Mouse (Mus musculus) midbrain, embryonic 14.5 days (tissue): ENCODE measurements around the gene Angpt4. TPM values are rescaled to one million over a fixed set of nuclear protein-coding genes. Genes with fewer than 3 reads are reported as not detected.

ENCODE experiments used
- ATAC-seq: fragments of 200-750 bp; cut with Nextera tagmentation; 2 replicates; pipeline ENCODE4 v1.8.0; 2017; ENCODE audit warnings: moderate number of reproducible peaks, moderate library complexity; ENCODE audit not compliant: low FRiP score, low TSS enrichment
- DNase-seq: peaks from one replicate; pipeline ENCODE4 v3.0.0-alpha.2; 2015
- H3K27ac ChIP-seq: fragments of 300-500 bp; sonication (generic); replicated peaks from 2 replicates; pipeline ENCODE4 v1.5.1; 2014; ENCODE audit warnings: mild to moderate bottlenecking, low read depth, low read length, moderate library complexity
- H3K27me3 ChIP-seq: fragments of 300-500 bp; sonication (generic); 2 replicates; pipeline ENCODE4 v1.6.1; 2014; ENCODE audit warnings: low read length, control low read depth, mixed read lengths; ENCODE audit not compliant: control insufficient read depth, insufficient read depth
- H3K36me3 ChIP-seq: fragments of 300-500 bp; sonication (generic); 2 replicates; pipeline ENCODE4 v1.6.1; 2014; ENCODE audit warnings: low read length, control low read depth; ENCODE audit not compliant: control insufficient read depth, insufficient read depth
- H3K4me1 ChIP-seq: fragments of 300-500 bp; sonication (generic); 2 replicates; pipeline ENCODE4 v1.6.1; 2014; ENCODE audit warnings: mild to moderate bottlenecking, antibody characterized with exemption, low read length, control low read depth; ENCODE audit not compliant: control insufficient read depth, insufficient read depth
- H3K4me2 ChIP-seq: fragments of 300-500 bp; sonication (generic); 2 replicates; pipeline ENCODE4 v1.6.1; 2014; ENCODE audit warnings: mild to moderate bottlenecking, low read length, moderate library complexity
- H3K4me3 ChIP-seq: fragments of 300-500 bp; sonication (generic); replicated peaks from 2 replicates; pipeline ENCODE4 v1.5.1; 2014; ENCODE audit warnings: low read depth, low read length
- H3K9ac ChIP-seq: fragments of 300-500 bp; sonication (generic); replicated peaks from 2 replicates; pipeline ENCODE4 v1.6.1; 2014; ENCODE audit warnings: mild to moderate bottlenecking, low read length, moderate library complexity
- H3K9me3 ChIP-seq: fragments of 300-500 bp; sonication (generic); 2 replicates; pipeline ENCODE4 v1.6.1; 2016; ENCODE audit warnings: low read length, control low read depth, mixed read lengths; ENCODE audit not compliant: control insufficient read depth
- WGBS: fragments of 180-500 bp; shearing (Covaris S2); extraction: QIAGEN DNeasy Blood & Tissue Kit; methylation state at CpG from one replicate; pipeline ENCODE4 v1.1.7; 2014; 5-methylcytosine and 5-hydroxymethylcytosine counted together
- polyA plus RNA-seq: library from polyadenylated mRNA; unstranded; fragments of >200 nt; fragmentation: Nextera tagmentation; extraction: Ambion mirVana; gene quantifications from 2 replicates; pipeline ENCODE4 v1.2.1, GENCODE M21; 2014

The Angpt4 gene
- polyA plus RNA-seq, 1 experiment from 2014 or later = 0.17 TPM

GRCm38 (mm10) chr2:151969396-151969795 is 58.4 kb downstream of the Angpt4 start:
- Histone ChIP-seq H3K4me1 (peaks cover 65% of the 10 kb centered on the region), H3K27ac (no peak overlapping the region), H3K9me3 (no peaks in the 10 kb centered on the region), H3K27me3 (no peaks in the 10 kb centered on the region), H3K4me3 (0 out of 2 replicates have a peak overlapping the region, but pooled peaks have one; percentile 51), H3K9ac (no peak overlapping the region), H3K36me3 (no peaks in the 10 kb centered on the region), H3K4me2 (peak overlapping the region; percentile 84)
- 93% methylated on average over 6 of the region's 6 CpGs for WGBS
- no peak for ATAC-seq
- DNase-seq = peak; percentile 2

- peak; percentile 90 for ATAC-seq
- WGBS = 39% methylated on average over 53 of the region's 53 CpGs
Measured at GRCm38 (mm10) chr2:151970191-151971172, 59.5 kb downstream of the Angpt4 start.

GRCm38 (mm10) chr2:151971748-151972147 is 60.7 kb downstream of the Angpt4 start:
- no peaks in the 10 kb centered on the region for H3K27me3 ChIP-seq
- 85% methylated on average over 5 of the region's 5 CpGs for WGBS
- no peak overlapping the region for H3K27ac ChIP-seq
- DNase-seq (no peak), ATAC-seq (no peak)
- H3K4me2 ChIP-seq = no peak overlapping the region
- no peak overlapping the region; the same call in 1 of the 2 replicates for H3K9ac ChIP-seq
- no peak overlapping the region for H3K4me3 ChIP-seq
- no peaks in the 10 kb centered on the region for H3K36me3 ChIP-seq
- H3K9me3 ChIP-seq = no peaks in the 10 kb centered on the region
- H3K4me1 ChIP-seq = peaks cover 60% of the 10 kb centered on the region

More at GRCm38 (mm10) chr2:151970191-151971172, 59.5 kb downstream of the Angpt4 start:
- peak overlapping the region; percentile 84 for H3K4me2 ChIP-seq
- H3K9me3 ChIP-seq = no peaks in the 10 kb centered on the region
- peak; percentile 96 for DNase-seq
- no peaks in the 10 kb centered on the region for H3K27me3 ChIP-seq
- H3K4me1 ChIP-seq = peaks cover 65% of the 10 kb centered on the region
- peak overlapping the region; percentile 93 for H3K27ac ChIP-seq
- H3K9ac ChIP-seq = peak overlapping the region; percentile 79
- H3K36me3 ChIP-seq = no peaks in the 10 kb centered on the region
- peak overlapping the region; percentile 51 for H3K4me3 ChIP-seq

- H3K36me3 ChIP-seq = no peaks in the 10 kb centered on the region
- H3K9me3 ChIP-seq = no peaks in the 10 kb centered on the region
- H3K9ac ChIP-seq = peak overlapping the region; percentile 44
- peak; percentile 80 for DNase-seq
- H3K27ac ChIP-seq = peak overlapping the region; percentile 60
- no peaks in the 10 kb centered on the region for H3K27me3 ChIP-seq
- peaks cover 53% of the 10 kb centered on the region for H3K4me1 ChIP-seq
- H3K4me2 ChIP-seq = peak overlapping the region; percentile 61
- ATAC-seq = peak; percentile 66; the same call in 1 of the 2 replicates
- H3K4me3 ChIP-seq = peak overlapping the region; percentile 30
- 7% methylated on average over 23 of the region's 23 CpGs for WGBS
Measured at GRCm38 (mm10) chr2:151972880-151973594, 62.0 kb downstream of the Angpt4 start.

GRCm38 (mm10) chr2:151973595-151974562 is 62.9 kb downstream of the Angpt4 start:
- H3K9me3 ChIP-seq = no peaks in the 10 kb centered on the region
- H3K4me1 ChIP-seq = peaks cover 51% of the 10 kb centered on the region
- WGBS = 4% methylated on average over 36 of the region's 36 CpGs
- H3K27me3 ChIP-seq = no peaks in the 10 kb centered on the region
- H3K4me2 ChIP-seq = peak overlapping the region; percentile 61
- no peak for ATAC-seq
- H3K9ac ChIP-seq = peak overlapping the region; percentile 44
- peak; percentile 63 for DNase-seq
- no peaks in the 10 kb centered on the region for H3K36me3 ChIP-seq
- peak overlapping the region; percentile 30 for H3K4me3 ChIP-seq
- peak overlapping the region; percentile 60 for H3K27ac ChIP-seq

- H3K9ac ChIP-seq = no peak overlapping the region
- DNase-seq = peak; percentile 2
- H3K4me2 ChIP-seq = no peak overlapping the region
- H3K9me3 ChIP-seq = no peaks in the 10 kb centered on the region
- peaks cover 45% of the 10 kb centered on the region for H3K4me1 ChIP-seq
- no peaks in the 10 kb centered on the region for H3K27me3 ChIP-seq
- no peak for ATAC-seq
- H3K36me3 ChIP-seq = no peaks in the 10 kb centered on the region
- H3K27ac ChIP-seq = no peak overlapping the region
- WGBS = 87% methylated on average over 5 of the region's 5 CpGs
- H3K4me3 ChIP-seq = no peak overlapping the region
Measured at GRCm38 (mm10) chr2:151975295-151975694, 64.3 kb downstream of the Angpt4 start.

- H3K4me2 ChIP-seq = no peak overlapping the region
- no peaks in the 10 kb centered on the region for H3K36me3 ChIP-seq
- H3K9ac ChIP-seq = no peak overlapping the region
- H3K27ac ChIP-seq = no peak overlapping the region
- no peaks in the 10 kb centered on the region for H3K27me3 ChIP-seq
- no peaks in the 10 kb centered on the region for H3K9me3 ChIP-seq
- no peak overlapping the region for H3K4me3 ChIP-seq
- H3K4me1 ChIP-seq = peaks cover 46% of the 10 kb centered on the region
- no peak for ATAC-seq
- WGBS = 92% methylated on average over 3 of the region's 3 CpGs
- no peak for DNase-seq
Measured at GRCm38 (mm10) chr2:151976067-151976466, 65.1 kb downstream of the Angpt4 start.
